Mouse (Mus musculus): ENCODE data around the gene Bet1.

Gene Bet1

GRCm38 (mm10) chr6:4086663-4087454 is at the start of gene Bet1:
TSS of gene Bet1 (minus strand) at chr6:4086972.
- in situ Hi-C loops (cut with MboI; ENCODE audit: unreplicated experiment in 2 of 2): loop anchor here (10.0 to 25.0 kb wide), 4 partner anchors 525 to 1300 kb away; partner anchors contain the start of genes Asb4 (in 2 of the 2), Casd1 (in 1 of the 2), Hepacam2 (in 1 of the 2) and Vps50 (in 1 of the 2)

- in situ Hi-C loops (cut with MboI; ENCODE audit: unreplicated experiment in 2 of 2): no loop called here
Observed at GRCm38 (mm10) chr6:4132239-4132638, 45.5 kb upstream of the Bet1 start.

GRCm38 (mm10) chr6:4131149-4131548 is 44.4 kb upstream of the Bet1 start:
- in situ Hi-C loops (cut with MboI; ENCODE audit: unreplicated experiment in 2 of 2): no loop called here

- in situ Hi-C loops (cut with MboI; ENCODE audit: unreplicated experiment in 2 of 2): no loop called here
Observed at GRCm38 (mm10) chr6:4118611-4119010, 31.8 kb upstream of the Bet1 start.

- in situ Hi-C loops (cut with MboI; ENCODE audit: unreplicated experiment in 2 of 2): loop anchor here (25.0 kb wide), 3 partner anchors 522 to 1297 kb away; partner anchors contain the start of genes Asb4 (in 2 of the 2) and Casd1 (in 1 of the 2)
Observed at GRCm38 (mm10) chr6:4090423-4090822, 3.7 kb upstream of the Bet1 start.

GRCm38 (mm10) chr6:4072281-4072680 is 14.5 kb downstream of the Bet1 start:
- in situ Hi-C loops (cut with MboI; ENCODE audit: unreplicated experiment in 2 of 2): no loop called here

- in situ Hi-C loops (cut with MboI; ENCODE audit: unreplicated experiment in 2 of 2): no loop called here
Observed at GRCm38 (mm10) chr6:4069714-4070113, 17.1 kb downstream of the Bet1 start.

GRCm38 (mm10) chr6:4054387-4054786 is 32.4 kb downstream of the Bet1 start:
- in situ Hi-C loops (cut with MboI; ENCODE audit: unreplicated experiment in 2 of 2): no loop called here

GRCm38 (mm10) chr6:4052843-4053242 is 33.9 kb downstream of the Bet1 start:
- in situ Hi-C loops (cut with MboI; ENCODE audit: unreplicated experiment in 2 of 2): no loop called here

- in situ Hi-C loops (cut with MboI; ENCODE audit: unreplicated experiment in 2 of 2): no loop called here
Observed at GRCm38 (mm10) chr6:4047200-4047599, 39.6 kb downstream of the Bet1 start.

- in situ Hi-C loops (cut with MboI; ENCODE audit: unreplicated experiment in 2 of 2): no loop called here
Observed at GRCm38 (mm10) chr6:4041821-4042220, 45.0 kb downstream of the Bet1 start.

- in situ Hi-C loops (cut with MboI; ENCODE audit: unreplicated experiment in 2 of 2): no loop called here
Observed at GRCm38 (mm10) chr6:4030956-4031355, 55.8 kb downstream of the Bet1 start.
